Mouse (Mus musculus) ES-E14 (cell line): ENCODE results near the gene Carmil2.

Experiments
- MAFK ChIP-seq: IDR thresholded peaks from 2 replicates; pipeline ENCODE4 v1.6.1; 2014; ENCODE audit warnings: mild to moderate bottlenecking, low read depth, low read length, inconsistent platforms; ENCODE audit not compliant: insufficient read depth
- ZNF384 ChIP-seq: IDR thresholded peaks from 2 replicates; pipeline ENCODE4 v1.6.1; 2012; ENCODE audit warnings: low read depth, low read length, inconsistent platforms

DNA sequence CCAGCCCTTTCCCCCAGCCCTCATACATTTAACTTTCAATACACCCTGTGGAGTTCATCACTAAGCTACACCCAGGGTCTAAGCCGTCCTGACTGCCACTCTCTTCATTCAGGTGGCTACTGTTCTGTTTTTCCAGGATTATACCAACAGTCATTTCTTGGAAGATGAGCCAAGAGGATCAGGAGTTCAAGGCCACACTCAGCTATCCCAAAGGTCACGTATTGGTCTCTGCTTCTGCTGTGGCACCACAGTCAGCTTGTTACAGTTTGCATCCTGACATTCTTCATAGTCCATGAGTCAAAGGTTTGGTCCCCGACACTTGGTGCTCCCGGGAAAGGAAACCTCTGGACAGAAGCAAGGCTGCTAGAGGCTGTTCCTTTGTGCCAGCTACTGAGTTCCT is 33.6 kb downstream of the Carmil2 start:
- TF ChIP-seq MAFK = no peak
- no peak for TF ChIP-seq ZNF384
